Mouse (Mus musculus) right cerebral cortex, postnatal 10 days (tissue): ENCODE measurements around the gene Lrrk2.

ENCODE experiments used
- DNase-seq, 2 experiments: peaks; one replicate each; pipeline ENCODE4 v3.0.0; 2021; ENCODE audit warnings: low spot score in 2 of 2

Lrrk2 gene

GRCm38 (mm10) chr15:91685880-91686563 lies 13.0 kb downstream of the Lrrk2 start:
- DNase-seq = no peak

- DNase-seq = no peak
These were observed 17.7 kb downstream of the Lrrk2 start for GRCm38 (mm10) chr15:91690648-91691047.

GRCm38 (mm10) chr15:91693051-91693450 lies 20.1 kb downstream of the Lrrk2 start:
- no peak for DNase-seq

- DNase-seq = no peak
These were observed 20.9 kb downstream of the Lrrk2 start for GRCm38 (mm10) chr15:91693856-91694255.

- DNase-seq = no peak
These were observed 27.9 kb downstream of the Lrrk2 start for GRCm38 (mm10) chr15:91700841-91701240.

GRCm38 (mm10) chr15:91702991-91703715 lies 30.2 kb downstream of the Lrrk2 start:
- no peak for DNase-seq

GRCm38 (mm10) chr15:91704091-91704490 lies 31.1 kb downstream of the Lrrk2 start:
- DNase-seq = no peak

GRCm38 (mm10) chr15:91709207-91710130 lies 36.5 kb downstream of the Lrrk2 start:
- DNase-seq = peak; percentile 35 to 40

- DNase-seq = no peak
These were observed 62.4 kb downstream of the Lrrk2 start for GRCm38 (mm10) chr15:91735216-91735922.

GRCm38 (mm10) chr15:91736791-91737533 lies 64.0 kb downstream of the Lrrk2 start:
- peak in 1 of 2 experiments; percentile 54 for DNase-seq

GRCm38 (mm10) chr15:91738808-91739207 lies 65.8 kb downstream of the Lrrk2 start:
- no peak for DNase-seq

GRCm38 (mm10) chr15:91745501-91745900 lies 72.5 kb downstream of the Lrrk2 start:
- no peak for DNase-seq

- peak; percentile 68 to 72 for DNase-seq
These were observed 79.1 kb downstream of the Lrrk2 start for GRCm38 (mm10) chr15:91752111-91752510.

GRCm38 (mm10) chr15:91753378-91754080 lies 80.6 kb downstream of the Lrrk2 start:
- DNase-seq = no peak

GRCm38 (mm10) chr15:91754546-91754945 lies 81.6 kb downstream of the Lrrk2 start:
- peak; percentile 70 to 79 for DNase-seq

- DNase-seq = no peak
These were observed 82.8 kb downstream of the Lrrk2 start for GRCm38 (mm10) chr15:91755756-91756155.

GRCm38 (mm10) chr15:91772041-91772440 lies 99.1 kb downstream of the Lrrk2 start:
- DNase-seq = no peak

GRCm38 (mm10) chr15:91779166-91779565 lies 106.2 kb downstream of the Lrrk2 start:
- no peak for DNase-seq

GRCm38 (mm10) chr15:91781172-91781571 lies 108.2 kb downstream of the Lrrk2 start:
- peak; percentile 51 to 76 for DNase-seq

- DNase-seq = no peak
These were observed 115.4 kb downstream of the Lrrk2 start for GRCm38 (mm10) chr15:91788338-91788737.
